Mouse (Mus musculus): Measurements from ENCODE around the gene Tmx2. TPM values are rescaled to one million over a fixed set of nuclear protein-coding genes. Genes with fewer than 3 reads are reported as not detected.

The Tmx2 gene
- total RNA-seq, 2 experiments from 2014 or later, result 209 to 211 TPM

Other genes with a start within 250 kb of the Tmx2 start
- 1 to 10 TPM; 6.5 to 7.2 TPM for gene Tfpi, start 202.4 kb downstream of the Tmx2 start, total RNA-seq (2021)
- gene Ctnnd1, start 28.4 kb downstream of the Tmx2 start, total RNA-seq (2021), result 10 to 100 TPM; 65.6 to 76.0 TPM
- gene Btbd18, start 20.1 kb downstream of the Tmx2 start, total RNA-seq (2021), result not detected
- gene Selenoh, start 8.4 kb downstream of the Tmx2 start, total RNA-seq (2021), result 10 to 100 TPM; 47.2 to 54.1 TPM
- gene Gm28635, start 1.1 kb downstream of the Tmx2 start, total RNA-seq (2021), result 1 to 10 TPM; 1.8 to 3.5 TPM
- gene Med19, start 738 bp downstream of the Tmx2 start, total RNA-seq (2021), result 10 to 100 TPM; 30.3 to 32.3 TPM
- 10 to 100 TPM; 41.6 to 42.9 TPM for gene Zdhhc5, start 36.0 kb upstream of the Tmx2 start, total RNA-seq (2021)
- gene Clp1, start 48.2 kb upstream of the Tmx2 start, total RNA-seq (2021), result 1 to 10 TPM; 7.5 to 8.3 TPM
- 10 to 100 TPM; 40.1 to 41.0 TPM for gene Ypel4, start 54.9 kb upstream of the Tmx2 start, total RNA-seq (2021)
- 1 to 10 TPM; 1.6 to 2.0 TPM for gene Gm19426, start 64.5 kb upstream of the Tmx2 start, total RNA-seq (2021)
- 1 to 10 TPM; 5.9 to 6.8 TPM for gene Serping1, start 96.3 kb upstream of the Tmx2 start, total RNA-seq (2021)
- 1 to 10 TPM; 5.1 to 6.0 TPM for gene Ube2l6, start 119.7 kb upstream of the Tmx2 start, total RNA-seq (2021)
- not detected for gene Smtnl1, start 143.5 kb upstream of the Tmx2 start, total RNA-seq (2021)
- gene Timm10, start 147.9 kb upstream of the Tmx2 start, total RNA-seq (2021), result 10 to 100 TPM; 59.7 to 63.5 TPM
- under 1 TPM; 0.15 to 0.24 TPM for gene Slc43a1, start 159.7 kb upstream of the Tmx2 start, total RNA-seq (2021)
- 10 to 100 TPM; 92.2 to 95.0 TPM for gene Rtn4rl2, start 207.6 kb upstream of the Tmx2 start, total RNA-seq (2021)